Mouse (Mus musculus) granulocyte monocyte progenitor cell, adult 5-6 weeks (primary cell): ENCODE measurements around the gene Anp32b. TPM values are rescaled to one million over a fixed set of nuclear protein-coding genes. Genes with fewer than 3 reads are reported as not detected.

ENCODE experiments used
- ATAC-seq: replicated peaks from 2 replicates; pipeline ENCODE4 v1.8.0; 2016; ENCODE audit warnings: mild to moderate bottlenecking, moderate TSS enrichment, inconsistent platforms; ENCODE audit not compliant: poor library complexity, severe bottlenecking
- total RNA-seq, 2 experiments: library from RNA; stranded (forward) in 1 of 2; stranded (reverse) in 1 of 2; fragments of 200-712, 200-1000 nt in 1 of 2; fragments of >200 nt in 1 of 2; fragmentation: Nextera tagmentation in 1 of 2; gene quantifications; 2 replicates each; pipeline ENCODE4 v1.2.3; 2014 to 2017

Anp32b gene
- total RNA-seq, 2 experiments from 2014 or later = 142 to 672 TPM

GRCm38 (mm10) chr4:46498976-46499375 lies 48.3 kb downstream of the Anp32b start:
- ATAC-seq = no peak

- ATAC-seq = no peak
Measured at GRCm38 (mm10) chr4:46502606-46503502, 52.2 kb downstream of the Anp32b start.

GRCm38 (mm10) chr4:46503881-46504280 lies 53.2 kb downstream of the Anp32b start:
- ATAC-seq = no peak

- no peak for ATAC-seq
Measured at GRCm38 (mm10) chr4:46505361-46506057, 54.8 kb downstream of the Anp32b start.

GRCm38 (mm10) chr4:46506801-46507610 lies 56.3 kb downstream of the Anp32b start:
- peak; percentile 99 for ATAC-seq

- ATAC-seq = peak; percentile 58
Measured at GRCm38 (mm10) chr4:46507736-46508460, 57.2 kb downstream of the Anp32b start.

GRCm38 (mm10) chr4:46520491-46520890 lies 69.8 kb downstream of the Anp32b start:
- no peak for ATAC-seq

GRCm38 (mm10) chr4:46521457-46521856 lies 70.8 kb downstream of the Anp32b start:
- no peak for ATAC-seq

Other genes starting within 250 kb of the Anp32b start
- gene Foxe1, start 107.3 kb upstream of the Anp32b start, total RNA-seq (2014; fragmentation: Nextera tagmentation) = not detected in 2 replicates
- 0.26 TPM in 1 of 2 replicates, not detected in the other for gene Foxe1, start 107.3 kb upstream of the Anp32b start, total RNA-seq (2017)
- gene Trmo, start 61.5 kb upstream of the Anp32b start, total RNA-seq (2014; fragmentation: Nextera tagmentation) = 11.1 and 13.3 TPM in 2 replicates
- gene Trmo, start 61.5 kb upstream of the Anp32b start, total RNA-seq (2017) = 11.8 and 12.7 TPM in 2 replicates
- gene Hemgn, start 37.4 kb upstream of the Anp32b start, total RNA-seq (2014; fragmentation: Nextera tagmentation) = 0.45 and 1.2 TPM in 2 replicates
- 2.2 and 3.0 TPM in 2 replicates for gene Hemgn, start 37.4 kb upstream of the Anp32b start, total RNA-seq (2017)
- 77.2 and 94.3 TPM in 2 replicates for gene Nans, start 38.3 kb downstream of the Anp32b start, total RNA-seq (2014; fragmentation: Nextera tagmentation)
- gene Nans, start 38.3 kb downstream of the Anp32b start, total RNA-seq (2017) = 86.2 and 97.0 TPM in 2 replicates
- 21.1 and 34.2 TPM in 2 replicates for gene Trim14, start 85.2 kb downstream of the Anp32b start, total RNA-seq (2014; fragmentation: Nextera tagmentation)
- 15.6 and 16.3 TPM in 2 replicates for gene Trim14, start 85.2 kb downstream of the Anp32b start, total RNA-seq (2017)
- gene Coro2a, start 151.3 kb downstream of the Anp32b start, total RNA-seq (2014; fragmentation: Nextera tagmentation) = 73.0 and 78.4 TPM in 2 replicates
- 22.0 and 28.4 TPM in 2 replicates for gene Coro2a, start 151.3 kb downstream of the Anp32b start, total RNA-seq (2017)
- gene Tbc1d2, start 199.3 kb downstream of the Anp32b start, total RNA-seq (2014; fragmentation: Nextera tagmentation) = 5.4 and 8.7 TPM in 2 replicates
- 4.4 and 6.8 TPM in 2 replicates for gene Tbc1d2, start 199.3 kb downstream of the Anp32b start, total RNA-seq (2017)